Mouse (Mus musculus): ENCODE results near the gene Snx29. TPM values are rescaled to one million over a fixed set of nuclear protein-coding genes. Genes with fewer than 3 reads are reported as not detected.
A peak's percentile ranks its signal among the peaks of the same experiment; 100 is the strongest.
"Not testable (repeated sequence)": the region's sequence is repeated elsewhere in the genome, so short reads cannot be mapped to it uniquely, and the experiment has no call there.

The Snx29 gene
- polyA plus RNA-seq, 1 experiment: 3.6 TPM

DNA sequence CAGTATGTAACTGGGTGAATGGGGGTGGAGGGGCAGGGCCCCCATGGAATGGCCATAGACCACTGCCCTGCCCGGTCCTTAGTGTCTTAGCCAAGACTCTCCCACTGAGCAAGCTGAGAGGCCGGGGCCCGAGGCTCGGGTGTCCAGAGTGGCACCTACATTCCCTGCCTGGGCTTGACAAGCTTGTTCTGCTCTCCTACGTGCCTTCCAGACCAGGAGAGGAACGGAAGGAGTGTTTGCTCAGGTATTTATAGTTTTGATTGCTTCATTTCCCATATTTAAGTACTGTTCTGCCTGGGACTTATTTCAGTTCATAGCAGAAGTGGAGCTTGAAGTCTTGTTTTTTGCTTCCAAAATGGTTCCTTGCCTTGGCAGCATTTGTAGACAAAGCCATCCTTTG, 116.7 kb downstream of the Snx29 start:
- Histone ChIP-seq H3K4me3 (ENCODE audit: insufficient read depth, low read depth, low read length) (no peak overlapping the region), H3K4me1 (ENCODE audit: control insufficient read depth, insufficient read depth, insufficient read length, low read length) (no peaks in the 10 kb centered on the region), H3K27ac (replicated peaks; ENCODE audit: low read depth, low read length) (no peak overlapping the region)

DNA sequence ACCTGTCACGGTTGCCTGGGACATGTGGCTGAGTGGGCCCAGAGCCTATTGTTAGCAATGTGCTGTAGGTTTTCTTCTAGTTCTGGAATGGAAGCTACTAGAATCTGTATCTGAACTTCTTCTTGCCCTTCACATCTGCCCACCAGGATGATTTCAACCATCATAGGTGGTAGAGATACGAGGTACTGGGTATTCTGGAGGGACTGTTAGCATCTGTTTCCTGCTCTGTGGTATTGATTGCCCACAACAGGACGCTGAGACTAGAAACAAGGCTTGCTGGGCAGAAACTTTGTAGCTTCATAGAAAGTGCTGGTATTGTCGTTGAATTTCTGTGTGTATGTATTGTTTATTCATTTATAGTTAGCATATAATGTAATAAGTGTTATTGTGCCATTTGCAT, 118.9 kb downstream of the Snx29 start:
- Histone ChIP-seq H3K27ac (replicated peaks; ENCODE audit: low read depth, low read length) (no peak overlapping the region), H3K4me1 (ENCODE audit: control insufficient read depth, insufficient read depth, insufficient read length, low read length) (no peaks in the 10 kb centered on the region), H3K4me3 (ENCODE audit: insufficient read depth, low read depth, low read length) (no peak overlapping the region)

GRCm38 (mm10) chr16:11442534-11442933, 119.8 kb downstream of the Snx29 start:
- Histone ChIP-seq H3K4me1 (ENCODE audit: control insufficient read depth, insufficient read depth, insufficient read length, low read length) (no peaks in the 10 kb centered on the region), H3K4me3 (ENCODE audit: insufficient read depth, low read depth, low read length) (no peak overlapping the region), H3K27ac (replicated peaks; ENCODE audit: low read depth, low read length) (no peak overlapping the region)

- H3K4me1 ChIP-seq (ENCODE audit: control insufficient read depth, insufficient read depth, insufficient read length, low read length): no peaks in the 10 kb centered on the region
- no peak overlapping the region for H3K27ac ChIP-seq (replicated peaks; ENCODE audit: low read depth, low read length)
- no peak overlapping the region for H3K4me3 ChIP-seq (ENCODE audit: insufficient read depth, low read depth, low read length)
Observed at GRCm38 (mm10) chr16:11444626-11445025, 121.9 kb downstream of the Snx29 start.

DNA sequence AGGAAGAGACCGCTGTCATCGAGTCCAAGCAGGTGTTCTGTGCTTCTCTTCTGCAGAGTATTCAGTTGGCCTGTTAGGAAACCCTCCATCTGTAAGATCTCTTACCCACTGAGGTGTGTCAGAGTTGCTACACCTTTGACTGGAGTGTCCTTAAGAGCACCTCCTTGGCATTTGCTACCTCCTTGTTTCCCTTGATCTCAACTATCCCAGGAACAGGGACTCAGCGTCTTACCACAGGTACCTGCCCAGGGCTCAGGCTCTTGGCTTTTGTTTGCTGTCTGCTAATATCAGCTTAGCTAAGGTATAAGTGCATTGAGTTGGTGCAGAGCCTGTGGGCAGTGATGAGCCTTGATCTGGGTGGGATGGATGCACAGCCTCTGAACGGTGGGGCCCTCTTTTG, 124.3 kb downstream of the Snx29 start:
- Histone ChIP-seq H3K4me1 (ENCODE audit: control insufficient read depth, insufficient read depth, insufficient read length, low read length) (no peaks in the 10 kb centered on the region), H3K27ac (replicated peaks; ENCODE audit: low read depth, low read length) (no peak overlapping the region), H3K4me3 (ENCODE audit: insufficient read depth, low read depth, low read length) (no peak overlapping the region)

DNA sequence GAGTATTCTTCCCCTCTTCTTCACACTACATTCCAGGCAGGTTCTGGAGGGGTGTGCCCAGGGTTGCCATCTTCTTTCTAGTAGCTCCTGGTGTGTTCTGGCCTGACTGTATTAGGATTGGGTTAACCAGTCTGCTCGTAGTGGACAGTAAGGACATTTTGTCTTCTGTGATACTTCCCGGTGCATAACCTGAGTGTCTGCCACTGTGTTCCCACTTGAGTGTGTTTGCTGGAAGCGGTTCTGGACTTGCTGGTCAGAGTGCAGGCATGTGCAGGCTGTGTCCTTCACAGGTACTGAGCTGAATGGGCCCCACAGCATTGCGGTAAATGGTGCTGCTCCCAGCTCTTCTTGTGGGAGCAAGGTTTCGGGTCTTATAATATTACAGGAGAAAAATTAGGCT, 125.2 kb downstream of the Snx29 start:
- H3K4me1 ChIP-seq (ENCODE audit: control insufficient read depth, insufficient read depth, insufficient read length, low read length): no peaks in the 10 kb centered on the region
- no peak overlapping the region for H3K4me3 ChIP-seq (ENCODE audit: insufficient read depth, low read depth, low read length)
- no peak overlapping the region for H3K27ac ChIP-seq (replicated peaks; ENCODE audit: low read depth, low read length)

GRCm38 (mm10) chr16:11448696-11449095, 126.0 kb downstream of the Snx29 start:
- H3K4me1 ChIP-seq (ENCODE audit: control insufficient read depth, insufficient read depth, insufficient read length, low read length); H3K4me3 ChIP-seq (ENCODE audit: insufficient read depth, low read depth, low read length); H3K27ac ChIP-seq (replicated peaks; ENCODE audit: low read depth, low read length): not testable (repeated sequence)

DNA sequence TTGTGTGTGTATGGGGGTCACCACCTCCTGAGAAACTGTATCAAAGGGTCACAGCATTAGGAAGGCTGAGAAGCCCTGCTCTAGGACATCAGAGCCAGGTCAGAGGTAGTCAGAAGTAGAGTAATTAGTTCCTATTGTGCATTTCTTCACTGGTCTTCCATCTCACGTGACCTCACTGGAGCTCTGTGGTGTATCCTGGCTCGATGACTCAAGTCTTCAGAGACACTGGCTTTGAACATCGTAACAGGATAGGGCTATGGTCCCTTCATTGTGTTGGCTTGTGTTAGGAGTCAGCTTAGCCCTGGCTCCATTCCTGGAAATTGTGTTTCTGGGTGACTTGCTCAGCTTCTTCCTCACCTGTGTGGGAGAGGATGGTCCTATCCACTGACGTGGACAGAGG, 126.6 kb downstream of the Snx29 start:
- Histone ChIP-seq H3K27ac (replicated peaks; ENCODE audit: low read depth, low read length) (no peak overlapping the region), H3K4me1 (ENCODE audit: control insufficient read depth, insufficient read depth, insufficient read length, low read length) (no peaks in the 10 kb centered on the region), H3K4me3 (ENCODE audit: insufficient read depth, low read depth, low read length) (no peak overlapping the region)

DNA sequence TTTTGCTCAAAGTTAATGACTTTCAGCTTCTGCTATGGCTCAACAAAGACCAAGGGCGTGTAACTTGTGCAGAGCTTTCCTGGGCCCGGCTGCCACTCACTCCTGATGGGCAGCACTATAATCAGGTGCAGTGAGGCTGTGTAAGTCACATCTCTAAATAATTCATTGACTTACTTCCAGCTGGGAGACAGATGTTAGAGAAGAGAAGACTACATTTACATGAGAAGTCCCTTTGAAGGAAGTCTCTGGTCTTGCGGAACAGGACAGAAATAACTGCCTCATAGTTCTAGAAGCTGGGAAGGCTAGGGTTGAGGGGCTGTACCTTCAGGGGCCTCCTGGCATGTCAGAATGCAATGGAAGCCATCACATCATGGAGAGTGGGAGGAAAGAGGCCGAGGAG, 127.9 kb downstream of the Snx29 start:
- Histone ChIP-seq H3K27ac (replicated peaks; ENCODE audit: low read depth, low read length) (no peak overlapping the region), H3K4me3 (ENCODE audit: insufficient read depth, low read depth, low read length) (no peak overlapping the region), H3K4me1 (ENCODE audit: control insufficient read depth, insufficient read depth, insufficient read length, low read length) (no peaks in the 10 kb centered on the region)

- Histone ChIP-seq H3K4me3 (ENCODE audit: insufficient read depth, low read depth, low read length) (no peak overlapping the region), H3K27ac (replicated peaks; ENCODE audit: low read depth, low read length) (no peak overlapping the region), H3K4me1 (ENCODE audit: control insufficient read depth, insufficient read depth, insufficient read length, low read length) (0 out of 2 replicates have a peak, but pooled peaks cover 2% of the 10 kb centered on the region)
Observed at GRCm38 (mm10) chr16:11454871-11455270, 132.2 kb downstream of the Snx29 start.

GRCm38 (mm10) chr16:11455545-11456140, 132.9 kb downstream of the Snx29 start:
- peak overlapping the region; percentile 76; the same call in 1 of the 2 replicates for H3K27ac ChIP-seq (replicated peaks; ENCODE audit: low read depth, low read length)
- no peak overlapping the region for H3K4me3 ChIP-seq (ENCODE audit: insufficient read depth, low read depth, low read length)
- H3K4me1 ChIP-seq (ENCODE audit: control insufficient read depth, insufficient read depth, insufficient read length, low read length): 0 out of 2 replicates have a peak, but pooled peaks cover 2% of the 10 kb centered on the region

DNA sequence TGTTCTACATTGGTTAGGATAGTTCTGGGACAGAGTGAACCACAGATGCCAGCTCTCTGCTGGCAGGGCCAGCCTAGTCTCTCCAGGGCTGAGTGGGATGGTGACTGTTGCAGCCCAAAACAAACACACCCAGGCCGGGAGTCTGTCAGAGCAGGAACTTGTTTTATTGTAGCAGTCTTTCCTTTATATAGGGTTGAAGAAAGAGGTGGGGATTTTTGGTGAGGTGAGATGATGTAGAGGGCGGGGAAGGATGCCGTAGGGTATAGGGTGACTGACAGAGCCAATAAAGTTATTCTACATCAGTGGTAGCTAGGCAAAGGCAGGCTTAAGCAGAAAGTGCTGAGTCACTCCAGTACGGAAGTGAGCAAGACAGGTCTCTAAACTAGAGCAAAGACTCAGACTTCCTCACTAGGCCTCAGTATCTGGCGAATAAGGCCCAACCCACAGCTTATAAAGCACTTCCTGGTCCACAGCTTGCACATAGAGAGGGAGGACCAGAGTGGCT, 133.5 kb downstream of the Snx29 start:
- Histone ChIP-seq H3K4me1 (ENCODE audit: control insufficient read depth, insufficient read depth, insufficient read length, low read length) (0 out of 2 replicates have a peak, but pooled peaks cover 2% of the 10 kb centered on the region), H3K27ac (replicated peaks; ENCODE audit: low read depth, low read length) (peak overlapping the region; percentile 76; the same call in 1 of the 2 replicates)

DNA sequence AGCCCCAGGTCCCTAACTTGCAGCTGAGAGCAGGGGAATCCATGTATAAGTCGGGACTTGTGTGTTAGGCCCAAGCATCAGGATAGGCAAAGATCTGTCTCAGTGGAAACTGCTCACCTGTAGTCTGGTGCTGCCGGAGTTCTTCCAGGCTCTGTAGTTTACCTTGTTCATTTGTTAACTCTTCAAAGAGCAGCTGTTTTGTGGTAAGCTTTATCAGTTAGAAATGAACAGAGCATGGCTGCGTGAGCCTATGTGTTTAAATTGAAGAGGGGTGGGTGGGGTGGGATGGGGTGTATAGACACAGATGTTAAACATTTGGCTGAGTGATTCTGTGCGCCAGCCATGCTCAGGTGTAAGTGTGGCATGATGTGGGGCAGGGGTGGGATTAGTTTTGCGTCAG, 134.4 kb downstream of the Snx29 start:
- Histone ChIP-seq H3K27ac (replicated peaks; ENCODE audit: low read depth, low read length) (peak overlapping the region; percentile 13), H3K4me3 (ENCODE audit: insufficient read depth, low read depth, low read length) (no peak overlapping the region), H3K4me1 (ENCODE audit: control insufficient read depth, insufficient read depth, insufficient read length, low read length) (0 out of 2 replicates have a peak, but pooled peaks cover 2% of the 10 kb centered on the region)

More for the DNA sequence above, 133.5 kb downstream of the Snx29 start:
- H3K4me3 ChIP-seq (ENCODE audit: insufficient read depth, low read depth, low read length): no peak overlapping the region

DNA sequence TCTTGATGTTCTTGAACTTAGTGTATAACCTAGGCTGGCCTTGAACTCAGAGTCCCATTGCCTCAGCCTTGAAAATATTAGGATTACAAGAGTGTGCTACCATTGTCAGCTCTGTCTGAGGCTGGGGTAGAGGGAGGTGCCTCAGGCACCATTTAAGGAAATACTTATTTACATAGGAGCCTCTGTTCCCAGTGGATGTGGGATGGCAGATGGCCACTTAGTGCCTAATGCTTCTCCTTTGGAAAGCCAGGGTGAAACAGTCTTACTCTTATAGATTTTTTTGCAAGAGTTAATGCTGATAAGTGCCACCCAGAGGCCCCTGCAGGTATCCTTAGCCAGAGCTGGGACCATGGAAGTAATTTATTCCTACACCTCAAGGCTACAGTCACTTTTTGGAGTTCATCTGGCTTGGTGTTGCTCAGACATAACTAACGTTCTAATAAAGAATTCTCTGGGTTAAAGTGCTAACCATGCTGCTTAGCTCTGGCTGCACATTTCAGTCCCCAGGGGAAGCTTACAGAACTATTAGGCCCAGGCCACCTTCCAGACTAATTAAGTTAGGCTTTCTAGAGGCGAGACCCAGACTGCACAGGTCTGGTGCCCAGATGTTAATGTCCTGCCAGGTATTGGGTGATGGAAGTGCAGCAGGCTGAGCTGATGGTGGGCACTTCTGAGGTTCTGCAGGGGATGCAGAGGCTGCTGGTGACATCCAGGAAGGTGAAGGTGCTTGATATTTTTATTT, 135.1 kb downstream of the Snx29 start:
- 0 out of 2 replicates have a peak, but pooled peaks cover 2% of the 10 kb centered on the region for H3K4me1 ChIP-seq (ENCODE audit: control insufficient read depth, insufficient read depth, insufficient read length, low read length)
- H3K27ac ChIP-seq (replicated peaks; ENCODE audit: low read depth, low read length): no peak overlapping the region
- no peak overlapping the region for H3K4me3 ChIP-seq (ENCODE audit: insufficient read depth, low read depth, low read length)

GRCm38 (mm10) chr16:11460210-11460609, 137.5 kb downstream of the Snx29 start:
- H3K4me3 ChIP-seq (ENCODE audit: insufficient read depth, low read depth, low read length): no peak overlapping the region
- 0 out of 2 replicates have a peak, but pooled peaks cover 2% of the 10 kb centered on the region for H3K4me1 ChIP-seq (ENCODE audit: control insufficient read depth, insufficient read depth, insufficient read length, low read length)
- no peak overlapping the region for H3K27ac ChIP-seq (replicated peaks; ENCODE audit: low read depth, low read length)

- Histone ChIP-seq H3K4me1 (ENCODE audit: control insufficient read depth, insufficient read depth, insufficient read length, low read length) (0 out of 2 replicates have a peak, but pooled peaks cover under 1% of the 10 kb centered on the region), H3K4me3 (ENCODE audit: insufficient read depth, low read depth, low read length) (no peak overlapping the region), H3K27ac (replicated peaks; ENCODE audit: low read depth, low read length) (no peak overlapping the region)
Observed at GRCm38 (mm10) chr16:11461612-11462011, 138.9 kb downstream of the Snx29 start.
